Comparison of ENCODE assay signal across 23 mouse cellular contexts in genomic region chr6:146478888-146479683, GRCm38 (mm10). TPM values are rescaled to one million over a fixed set of nuclear protein-coding genes. Genes with fewer than 3 reads are reported as not detected.
A peak's percentile ranks its signal among the peaks of the same experiment; 100 is the strongest.
DNase-seq lines count a peak whose midpoint lies in the region; ATAC-seq lines count a peak whose summit lies in the region.
"Had no signal": no experiment of that assay in that cellular context is flagged by ENCODE, and none has a peak within 500 bp of the region (broad histone marks: within the 10 kb centered on the region; RNA-seq: fewer than 3 reads in every experiment).

No protein-coding gene starts in this region.

- no peaks in the 10 kb centered on the region for H3K27me3 ChIP-seq in hindbrain, embryonic 16.5 days (replicated peaks; ENCODE audit: control insufficient read depth, insufficient read depth, low read length)
- H3K27me3 ChIP-seq: embryonic facial prominence, embryonic 15.5 days; hindbrain, embryonic 13.5 days had no signal

- no peak overlapping the region for H3K4me3 ChIP-seq in hindbrain, embryonic 16.5 days (ENCODE audit: low read length)
- H3K4me3 ChIP-seq: embryonic facial prominence, embryonic 15.5 days; erythroblast, embryonic 14.5 days; forebrain, embryonic 10.5 days; heart, embryonic 10.5 days; hindbrain, embryonic 13.5 days had no signal

- H3K4me1 ChIP-seq in hindbrain, embryonic 16.5 days (ENCODE audit: control insufficient read depth, insufficient read depth, low read depth, low read length): no peaks in the 10 kb centered on the region
- H3K4me1 ChIP-seq: hindbrain, embryonic 13.5 days had no signal

- 82% methylated on average over 5 of the region's 5 CpGs for WGBS in hindbrain, embryonic 16.5 days

- H3K36me3 ChIP-seq in hindbrain, embryonic 16.5 days (ENCODE audit: control insufficient read depth, insufficient read depth, low read length): no peaks in the 10 kb centered on the region
- H3K36me3 ChIP-seq: embryonic facial prominence, embryonic 15.5 days; forebrain, embryonic 10.5 days; heart, embryonic 10.5 days; hindbrain, embryonic 13.5 days had no signal

- peak; percentile 20 for ATAC-seq in activated CD4-positive, CD25-positive, alpha-beta regulatory T cell, adult 4 months
- ATAC-seq in inflammation-experienced regulatory T-cells, adult 6 months: peak; percentile 31
- no peak for ATAC-seq in hindbrain, embryonic 16.5 days
- ATAC-seq: intestine, embryonic 16.5 days had no signal

- no peak overlapping the region for H3K4me2 ChIP-seq in hindbrain, embryonic 16.5 days (ENCODE audit: low read length)
- H3K4me2 ChIP-seq: embryonic facial prominence, embryonic 15.5 days; hindbrain, embryonic 13.5 days had no signal

- no peak overlapping the region for H3K9ac ChIP-seq in hindbrain, embryonic 16.5 days (ENCODE audit: low read depth, low read length)
- H3K9ac ChIP-seq: embryonic facial prominence, embryonic 15.5 days; hindbrain, embryonic 13.5 days had no signal

- peak; percentile 42 for DNase-seq in 416B (ENCODE audit: low read depth)
- peak; percentile 34 for DNase-seq in A20 (ENCODE audit: low read depth, low spot score)
- DNase-seq in T-cell, adult 2 months (ENCODE audit: low spot score): no peak
- DNase-seq in ovary, postnatal 14 days (ENCODE audit: low spot score): no peak
- DNase-seq: adrenal gland, adult 2 months; adrenal gland, postnatal 25 days; cerebellum, adult 18-20 months; cerebellum, adult 9-11 months; embryo, embryonic 11 days; gastrocnemius, postnatal 36 days; heart, adult 18-20 months; heart, postnatal 10 days; heart, postnatal 4 days; kidney, adult 2 months had no signal

- no peak overlapping the region for H3K27ac ChIP-seq in hindbrain, embryonic 16.5 days (ENCODE audit: low read depth, low read length)
- H3K27ac ChIP-seq: embryonic facial prominence, embryonic 15.5 days; forebrain, embryonic 10.5 days; heart, embryonic 10.5 days; hindbrain, embryonic 13.5 days had no signal

- H3K9me3 ChIP-seq in hindbrain, embryonic 16.5 days (ENCODE audit: control insufficient read depth, low read length): no peaks in the 10 kb centered on the region
- H3K9me3 ChIP-seq: embryonic facial prominence, embryonic 15.5 days; forebrain, embryonic 10.5 days; heart, embryonic 10.5 days; hindbrain, embryonic 13.5 days had no signal

RNA-seq across cellular contexts. Expression of gene Itpr2, which starts 22.9 kb away (rescaled TPM):
- 10 to 100 TPM; 69.2 to 77.7 TPM for polyA plus RNA-seq in activated CD4-positive, CD25-positive, alpha-beta regulatory T cell, adult 4 months (2017; shearing (Covaris generic))
- 100 to 1,000 TPM in 1 of 3 experiments, 10 to 100 TPM in 2; 43.2 to 111 (median 94.9) TPM for polyA plus RNA-seq in inflammation-experienced regulatory T-cells, adult 6 months (2017; shearing (Covaris generic))
- polyA plus RNA-seq in hindbrain, embryonic 16.5 days (2015; fragmentation: Nextera tagmentation; extraction: Ambion mirVana): 9.1 and 9.6 TPM in 2 replicates

Comparison
In these comparisons a context has a peak if more than half of its experiments do, and no peak if none do; other contexts are left out.
1. DNase-seq: peak in 416B (single experiment) and A20 (single experiment); none in T-cell, adult 2 months (single experiment) and ovary, postnatal 14 days (single experiment).